Mouse (Mus musculus): ENCODE measurements around the gene 1700001P01Rik. TPM values are rescaled to one million over a fixed set of nuclear protein-coding genes. Genes with fewer than 3 reads are reported as not detected.
"Not testable (repeated sequence)": the region's sequence is repeated elsewhere in the genome, so short reads cannot be mapped to it uniquely, and the experiment has no call there.

1700001P01Rik gene
- polyA plus RNA-seq, 1 experiment from 2014 or later = 0.74 TPM

- peaks cover 6% of the 10 kb centered on the region; the same call in 1 of the 2 replicates for H3K36me3 ChIP-seq
- WGBS = under 1% methylated on average over 71 of the region's 71 CpGs
These were observed 23.7 kb upstream of the 1700001P01Rik start for GRCm38 (mm10) chr11:97799146-97799993.

GRCm38 (mm10) chr11:97798782-97799145, 23.0 kb upstream of the 1700001P01Rik start, which contains the start of gene Lasp1:
Lasp1 (plus strand) TSS chr11:97799000.
- Histone ChIP-seq H3K4me1 (peaks cover 41% of the 10 kb centered on the region), H3K36me3 (peaks cover 6% of the 10 kb centered on the region; the same call in 1 of the 2 replicates), H3K27ac (peak within 1 kb of the TSS; percentile 93), H3K9me3 (replicated peaks) (no peaks in the 10 kb centered on the region), H3K4me3 (peak within 1 kb of the TSS; percentile 74), H3K27me3 (ENCODE audit: low read depth, poor library complexity, severe bottlenecking) (no peaks in the 10 kb centered on the region)
- DNase-seq (ENCODE audit: low spot score) = peak; percentile 95
- WGBS = under 1% methylated on average over 11 of the region's 11 CpGs

More at GRCm38 (mm10) chr11:97799146-97799993, 23.7 kb upstream of the 1700001P01Rik start:
- no peaks in the 10 kb centered on the region for H3K9me3 ChIP-seq (replicated peaks)
- no peaks in the 10 kb centered on the region for H3K27me3 ChIP-seq (ENCODE audit: low read depth, poor library complexity, severe bottlenecking)
- peaks cover 47% of the 10 kb centered on the region for H3K4me1 ChIP-seq
- H3K4me3 ChIP-seq = peak overlapping the region; percentile 74
- DNase-seq (ENCODE audit: low spot score) = peak; percentile 88
- H3K27ac ChIP-seq = peak overlapping the region; percentile 93

DNA sequence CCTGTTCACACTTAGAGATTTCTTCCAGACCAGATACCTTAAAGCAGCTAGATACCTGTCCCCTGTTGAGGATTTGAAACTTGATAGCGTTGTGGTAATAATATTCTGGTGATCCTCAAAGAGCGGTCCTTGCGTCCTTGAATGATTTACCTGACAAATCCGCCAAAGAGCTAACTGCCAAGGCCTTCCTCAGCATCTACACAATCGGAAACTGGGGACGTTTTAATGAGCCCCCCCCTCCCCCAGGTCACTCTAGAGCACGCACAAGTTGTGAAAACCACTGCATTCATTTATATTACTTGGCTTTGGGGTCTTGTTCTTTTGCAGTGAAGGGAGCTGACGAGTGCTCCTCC, 22.3 kb upstream of the 1700001P01Rik start:
- Histone ChIP-seq H3K27ac (no peak overlapping the region), H3K4me1 (peaks cover 39% of the 10 kb centered on the region), H3K36me3 (peaks cover 3% of the 10 kb centered on the region; the same call in 1 of the 2 replicates), H3K27me3 (ENCODE audit: low read depth, poor library complexity, severe bottlenecking) (no peaks in the 10 kb centered on the region), H3K4me3 (peak overlapping the region; percentile 74), H3K9me3 (replicated peaks) (no peaks in the 10 kb centered on the region)
- no peak for DNase-seq (ENCODE audit: low spot score)
- WGBS = 32% methylated on average over 8 of the region's 8 CpGs

GRCm38 (mm10) chr11:97797369-97798082, 21.8 kb upstream of the 1700001P01Rik start:
- H3K27me3 ChIP-seq (ENCODE audit: low read depth, poor library complexity, severe bottlenecking) = no peaks in the 10 kb centered on the region
- no peaks in the 10 kb centered on the region for H3K9me3 ChIP-seq (replicated peaks)
- no peaks in the 10 kb centered on the region; the same call in 1 of the 2 replicates for H3K36me3 ChIP-seq
- DNase-seq (ENCODE audit: low spot score) = no peak
- H3K4me3 ChIP-seq = peak overlapping the region; percentile 74
- H3K4me1 ChIP-seq = peaks cover 36% of the 10 kb centered on the region
- 57% methylated on average over 15 of the region's 15 CpGs for WGBS
- H3K27ac ChIP-seq = no peak overlapping the region

GRCm38 (mm10) chr11:97796910-97797309, 21.2 kb upstream of the 1700001P01Rik start:
- WGBS = 5% methylated on average over 6 of the region's 6 CpGs
- Histone ChIP-seq H3K9me3 (replicated peaks) (no peaks in the 10 kb centered on the region), H3K36me3 (no peaks in the 10 kb centered on the region; the same call in 1 of the 2 replicates), H3K4me1 (peaks cover 30% of the 10 kb centered on the region), H3K27me3 (ENCODE audit: low read depth, poor library complexity, severe bottlenecking) (no peaks in the 10 kb centered on the region), H3K27ac (no peak overlapping the region), H3K4me3 (no peak overlapping the region)
- peak; percentile 67 for DNase-seq (ENCODE audit: low spot score)

- H3K9me3 ChIP-seq (replicated peaks) = no peaks in the 10 kb centered on the region
- H3K27me3 ChIP-seq (ENCODE audit: low read depth, poor library complexity, severe bottlenecking) = no peaks in the 10 kb centered on the region
- H3K4me3 ChIP-seq = no peak overlapping the region
- H3K4me1 ChIP-seq = peaks cover 6% of the 10 kb centered on the region
- no peak for DNase-seq (ENCODE audit: low spot score)
- H3K36me3 ChIP-seq = no peaks in the 10 kb centered on the region
- 10% methylated on average over 2 of the region's 2 CpGs for WGBS
- H3K27ac ChIP-seq = no peak overlapping the region
These were observed 17.4 kb upstream of the 1700001P01Rik start for GRCm38 (mm10) chr11:97793165-97793564.

DNA sequence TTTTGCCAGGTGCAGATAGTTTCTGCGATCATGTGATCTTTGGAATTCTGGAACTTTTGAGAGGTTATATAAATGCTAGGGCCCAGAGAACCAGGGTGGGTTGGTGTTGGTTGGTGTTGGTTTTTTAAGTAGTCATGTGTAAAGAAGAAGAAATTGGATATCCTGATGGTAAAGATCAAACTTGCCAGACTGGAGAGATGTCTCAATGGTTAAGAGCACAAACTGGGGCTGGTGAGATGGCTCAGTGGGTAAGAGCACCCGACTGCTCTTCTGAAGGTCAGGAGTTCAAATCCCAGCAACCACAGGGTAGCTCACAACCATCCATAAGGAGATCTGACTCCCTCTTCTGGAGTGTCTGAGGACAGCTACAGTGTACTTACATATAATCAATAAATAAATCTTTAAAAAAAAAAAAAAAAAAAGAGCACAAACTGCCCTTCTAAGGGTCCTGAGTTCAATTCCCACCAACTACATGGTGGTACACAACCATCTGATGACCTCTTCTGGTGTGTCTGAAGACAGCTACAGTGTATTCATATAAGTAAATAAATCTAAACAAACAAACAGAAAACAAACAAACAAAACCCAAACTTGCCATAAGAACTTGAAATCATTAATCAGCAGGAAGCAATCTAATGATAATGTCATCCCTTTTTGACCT, 15.2 kb upstream of the 1700001P01Rik start:
- H3K4me3 ChIP-seq; H3K4me1 ChIP-seq; H3K9me3 ChIP-seq (replicated peaks); H3K27ac ChIP-seq; H3K27me3 ChIP-seq (ENCODE audit: low read depth, poor library complexity, severe bottlenecking); DNase-seq (ENCODE audit: low spot score); H3K36me3 ChIP-seq: not testable (repeated sequence)
- WGBS = 79% methylated on average over 2 of the region's 2 CpGs

GRCm38 (mm10) chr11:97789727-97790126, 14.0 kb upstream of the 1700001P01Rik start:
- H3K27me3 ChIP-seq (ENCODE audit: low read depth, poor library complexity, severe bottlenecking) = no peaks in the 10 kb centered on the region
- no peak overlapping the region for H3K27ac ChIP-seq
- no peaks in the 10 kb centered on the region for H3K36me3 ChIP-seq
- no peaks in the 10 kb centered on the region for H3K9me3 ChIP-seq (replicated peaks)
- DNase-seq (ENCODE audit: low spot score) = no peak
- WGBS = 87% methylated on average over 5 of the region's 5 CpGs
- no peaks in the 10 kb centered on the region for H3K4me1 ChIP-seq
- H3K4me3 ChIP-seq = no peak overlapping the region

- Histone ChIP-seq H3K27me3 (ENCODE audit: low read depth, poor library complexity, severe bottlenecking) (no peaks in the 10 kb centered on the region), H3K9me3 (replicated peaks) (no peaks in the 10 kb centered on the region)
- WGBS = 93% methylated on average over 3 of the region's 3 CpGs
These were observed 12.2 kb upstream of the 1700001P01Rik start for GRCm38 (mm10) chr11:97787961-97788360.

GRCm38 (mm10) chr11:97782564-97782895, 6.8 kb upstream of the 1700001P01Rik start:
- Histone ChIP-seq H3K27me3 (ENCODE audit: low read depth, poor library complexity, severe bottlenecking) (no peaks in the 10 kb centered on the region), H3K4me3 (peak overlapping the region; percentile 80), H3K4me1 (peaks cover 14% of the 10 kb centered on the region), H3K36me3 (peaks cover 38% of the 10 kb centered on the region), H3K9me3 (replicated peaks) (no peaks in the 10 kb centered on the region), H3K27ac (peak overlapping the region; percentile 98)
- no peak for DNase-seq (ENCODE audit: low spot score)
- under 1% methylated on average over 10 of the region's 10 CpGs for WGBS

More at GRCm38 (mm10) chr11:97787961-97788360, 12.2 kb upstream of the 1700001P01Rik start:
- no peak overlapping the region for H3K4me3 ChIP-seq
- H3K27ac ChIP-seq = no peak overlapping the region
- no peaks in the 10 kb centered on the region for H3K4me1 ChIP-seq
- no peaks in the 10 kb centered on the region for H3K36me3 ChIP-seq
- DNase-seq (ENCODE audit: low spot score) = no peak

GRCm38 (mm10) chr11:97781832-97782563, 6.3 kb upstream of the 1700001P01Rik start, which contains the start of gene Rpl23:
Rpl23 (minus strand) TSS chr11:97782437.
- H3K4me1 ChIP-seq = peaks cover 14% of the 10 kb centered on the region
- peaks cover 44% of the 10 kb centered on the region for H3K36me3 ChIP-seq
- H3K4me3 ChIP-seq = peak within 1 kb of the TSS; percentile 80
- peak within 1 kb of the TSS; percentile 98 for H3K27ac ChIP-seq
- no peaks in the 10 kb centered on the region for H3K9me3 ChIP-seq (replicated peaks)
- DNase-seq (ENCODE audit: low spot score) = peak; percentile 100
- whole genome bisulfite sequencing = under 1% methylated on average over 67 of the region's 67 CpGs
- no peaks in the 10 kb centered on the region for H3K27me3 ChIP-seq (ENCODE audit: low read depth, poor library complexity, severe bottlenecking)

GRCm38 (mm10) chr11:97781478-97781831, 5.7 kb upstream of the 1700001P01Rik start:
- peaks cover 49% of the 10 kb centered on the region for H3K36me3 ChIP-seq
- H3K9me3 ChIP-seq (replicated peaks) = no peaks in the 10 kb centered on the region
- whole genome bisulfite sequencing = 3% methylated on average over 11 of the region's 11 CpGs
- no peaks in the 10 kb centered on the region for H3K27me3 ChIP-seq (ENCODE audit: low read depth, poor library complexity, severe bottlenecking)
- H3K4me3 ChIP-seq = peak overlapping the region; percentile 80
- no peak for DNase-seq (ENCODE audit: low spot score)
- peak overlapping the region; percentile 98 for H3K27ac ChIP-seq
- peaks cover 14% of the 10 kb centered on the region for H3K4me1 ChIP-seq
